16 mouse cellular contexts compared by ENCODE assay signal in genomic region chr7:68010168-68010567, GRCm38 (mm10). TPM values are rescaled to one million over a fixed set of nuclear protein-coding genes. Genes with fewer than 3 reads are reported as not detected.
DNase-seq lines count a peak whose midpoint lies in the region; ATAC-seq and TF ChIP-seq lines count a peak whose summit lies in the region.
"Had no signal": no experiment of that assay in that cellular context is flagged by ENCODE, and none has a peak within 500 bp of the region (broad histone marks: within the 10 kb centered on the region; RNA-seq: fewer than 3 reads in every experiment).

No protein-coding gene starts in this region.

- ATAC-seq in liver, embryonic 11.5 days (replicated peaks; ENCODE audit: low FRiP score) = no peak
- ATAC-seq in heart, embryonic 11.5 days (replicated peaks; ENCODE audit: insufficient number of reproducible peaks, low FRiP score, low TSS enrichment) = peak; percentile 56; the same call in 1 of the 2 replicates
- ATAC-seq in heart, postnatal 0 days (ENCODE audit: insufficient read depth, low read depth) = peak; percentile 92
- ATAC-seq in liver, embryonic 16.5 days (ENCODE audit: low read depth) = no peak
- no peak for ATAC-seq in forebrain, postnatal 0 days
- ATAC-seq: forebrain, embryonic 14.5 days; midbrain, embryonic 16.5 days had no signal

- no peaks in the 10 kb centered on the region for H3K9me3 ChIP-seq in liver, embryonic 11.5 days (ENCODE audit: control insufficient read depth, low read length)
- H3K9me3 ChIP-seq in heart, embryonic 11.5 days (replicated peaks; ENCODE audit: control insufficient read depth, low read length) = no peaks in the 10 kb centered on the region
- no peaks in the 10 kb centered on the region for H3K9me3 ChIP-seq in heart, postnatal 0 days (replicated peaks; ENCODE audit: control insufficient read depth, low read length)
- no peaks in the 10 kb centered on the region for H3K9me3 ChIP-seq in liver, embryonic 16.5 days (replicated peaks; ENCODE audit: control insufficient read depth, low read length)
- H3K9me3 ChIP-seq in forebrain, postnatal 0 days (ENCODE audit: low read length) = no peaks in the 10 kb centered on the region
- H3K9me3 ChIP-seq: lung, embryonic 15.5 days had no signal

- H3K4me2 ChIP-seq in liver, embryonic 11.5 days = peak overlapping the region; percentile 63; the same call in 1 of the 2 replicates
- peak overlapping the region; percentile 24 for H3K4me2 ChIP-seq in heart, embryonic 11.5 days
- no peak overlapping the region for H3K4me2 ChIP-seq in heart, postnatal 0 days (ENCODE audit: low read depth, low read length)
- H3K4me2 ChIP-seq in liver, embryonic 16.5 days (ENCODE audit: low read depth, low read length) = no peak overlapping the region
- no peak overlapping the region for H3K4me2 ChIP-seq in forebrain, postnatal 0 days (ENCODE audit: low read depth)
- H3K4me2 ChIP-seq: lung, embryonic 15.5 days had no signal

- no peak overlapping the region for H3K9ac ChIP-seq in liver, embryonic 11.5 days (ENCODE audit: low read depth, low read length)
- H3K9ac ChIP-seq in heart, embryonic 11.5 days (ENCODE audit: low read depth, low read length) = no peak overlapping the region
- H3K9ac ChIP-seq in heart, postnatal 0 days (replicated peaks; ENCODE audit: low read depth, low read length) = no peak overlapping the region
- H3K9ac ChIP-seq in liver, embryonic 16.5 days (ENCODE audit: low read depth, low read length) = no peak overlapping the region
- no peak overlapping the region for H3K9ac ChIP-seq in forebrain, postnatal 0 days
- H3K9ac ChIP-seq: lung, embryonic 15.5 days had no signal

- peaks cover 46% of the 10 kb centered on the region for H3K4me1 ChIP-seq in liver, embryonic 11.5 days (replicated peaks; ENCODE audit: control insufficient read depth, insufficient read depth, low read length)
- peaks cover 60% of the 10 kb centered on the region for H3K4me1 ChIP-seq in heart, embryonic 11.5 days (ENCODE audit: control insufficient read depth, insufficient read depth, low read length)
- peaks cover 61% of the 10 kb centered on the region for H3K4me1 ChIP-seq in heart, postnatal 0 days (ENCODE audit: control insufficient read depth, insufficient read depth)
- H3K4me1 ChIP-seq in liver, embryonic 16.5 days (ENCODE audit: control insufficient read depth, low read depth, low read length) = peaks cover 39% of the 10 kb centered on the region
- no peaks in the 10 kb centered on the region for H3K4me1 ChIP-seq in forebrain, postnatal 0 days (ENCODE audit: insufficient read depth)

- H3K36me3 ChIP-seq in liver, embryonic 11.5 days (ENCODE audit: control insufficient read depth, insufficient read depth, low read length) = peaks cover 4% of the 10 kb centered on the region; the same call in 1 of the 2 replicates
- peaks cover 4% of the 10 kb centered on the region; the same call in 1 of the 2 replicates for H3K36me3 ChIP-seq in heart, embryonic 11.5 days (ENCODE audit: control insufficient read depth, insufficient read depth, low read length)
- peaks cover 14% of the 10 kb centered on the region for H3K36me3 ChIP-seq in heart, postnatal 0 days (replicated peaks; ENCODE audit: control insufficient read depth, insufficient read depth, low read length)
- H3K36me3 ChIP-seq in liver, embryonic 16.5 days (ENCODE audit: control insufficient read depth, insufficient read depth) = no peaks in the 10 kb centered on the region
- 0 out of 2 replicates have a peak, but pooled peaks cover 10% of the 10 kb centered on the region for H3K36me3 ChIP-seq in forebrain, postnatal 0 days (ENCODE audit: insufficient read depth)

- no peak for TF ChIP-seq CTCF in heart, postnatal 0 days (IDR thresholded peaks at IDR 0.05; ENCODE audit: low read depth)
- TF ChIP-seq CTCF in forebrain, postnatal 0 days (IDR thresholded peaks at IDR 0.05; ENCODE audit: low read depth) = no peak

- H3K27me3 ChIP-seq in liver, embryonic 11.5 days (replicated peaks; ENCODE audit: control insufficient read depth, insufficient read depth, low read length) = no peaks in the 10 kb centered on the region
- no peaks in the 10 kb centered on the region for H3K27me3 ChIP-seq in heart, embryonic 11.5 days (ENCODE audit: control insufficient read depth, insufficient read depth, low read length)
- H3K27me3 ChIP-seq in heart, postnatal 0 days (ENCODE audit: control insufficient read depth, insufficient read depth, low read length) = no peaks in the 10 kb centered on the region
- no peaks in the 10 kb centered on the region for H3K27me3 ChIP-seq in liver, embryonic 16.5 days (ENCODE audit: control insufficient read depth, insufficient read depth, low read depth, low read length)
- no peaks in the 10 kb centered on the region for H3K27me3 ChIP-seq in forebrain, postnatal 0 days (ENCODE audit: insufficient read depth, low read length)
- H3K27me3 ChIP-seq: lung, embryonic 15.5 days had no signal

- peak; percentile 93 for TF ChIP-seq EP300 in heart, postnatal 0 days (IDR thresholded peaks at IDR 0.05; ENCODE audit: low read depth)

- 72% methylated on average over 7 of the region's 7 CpGs for WGBS in liver, embryonic 11.5 days
- 46% methylated on average over 7 of the region's 7 CpGs for WGBS in heart, embryonic 11.5 days (ENCODE audit: insufficient replicate concordance)
- 33% methylated on average over 7 of the region's 7 CpGs for WGBS in heart, postnatal 0 days
- 71% methylated on average over 7 of the region's 7 CpGs for whole genome bisulfite sequencing in liver, embryonic 16.5 days (ENCODE audit: insufficient replicate concordance)
- WGBS in forebrain, postnatal 0 days = 74% methylated on average over 7 of the region's 7 CpGs

- peak overlapping the region; percentile 92 for H3K27ac ChIP-seq in liver, embryonic 11.5 days (ENCODE audit: low read depth, low read length)
- peak overlapping the region; percentile 92 for H3K27ac ChIP-seq in heart, embryonic 11.5 days (ENCODE audit: low read depth, low read length)
- peak overlapping the region; percentile 95 for H3K27ac ChIP-seq in heart, postnatal 0 days (ENCODE audit: low read depth)
- H3K27ac ChIP-seq in liver, embryonic 16.5 days (ENCODE audit: low read length) = peak overlapping the region; percentile 68
- no peak overlapping the region for H3K27ac ChIP-seq in forebrain, postnatal 0 days (ENCODE audit: low read depth, low read length)
- H3K27ac ChIP-seq: lung, embryonic 15.5 days had no signal

- no peak overlapping the region for H3K4me3 ChIP-seq in liver, embryonic 11.5 days (ENCODE audit: low read depth, low read length)
- no peak overlapping the region for H3K4me3 ChIP-seq in heart, embryonic 11.5 days (ENCODE audit: low read depth, low read length)
- no peak overlapping the region for H3K4me3 ChIP-seq in heart, postnatal 0 days (ENCODE audit: low read depth, low read length)
- H3K4me3 ChIP-seq in liver, embryonic 16.5 days (ENCODE audit: low read depth, low read length) = no peak overlapping the region
- H3K4me3 ChIP-seq in forebrain, postnatal 0 days (ENCODE audit: low read depth, low read length) = no peak overlapping the region
- H3K4me3 ChIP-seq: lung, embryonic 15.5 days had no signal

- no peak for DNase-seq in liver, embryonic 11.5 days (ENCODE audit: low spot score)
- DNase-seq in liver = no peak
- DNase-seq in heart, postnatal 0 days (ENCODE audit: low spot score) = peak; percentile 86
- no peak for DNase-seq in spleen, postnatal 10 days (ENCODE audit: low spot score in 2 of 2)
- no peak for DNase-seq in adrenal gland, postnatal 10 days
- no peak for DNase-seq in forebrain, postnatal 0 days
- DNase-seq: kidney, adult 8-10 months; kidney, postnatal 4 days; left cerebral cortex, postnatal 4 days; right cerebral cortex, adult 18-20 months; thymus, adult 18-20 months had no signal

RNA-seq across cellular contexts. Expression of gene Igf1r, which starts 57.5 kb away (rescaled TPM):
- polyA plus RNA-seq in liver, embryonic 11.5 days (2014; fragmentation: Nextera tagmentation; extraction: Ambion mirVana) = 9.2 and 10.2 TPM in 2 replicates
- 16.1 and 19.3 TPM in 2 replicates for polyA plus RNA-seq in heart, embryonic 11.5 days (2014; fragmentation: Nextera tagmentation; extraction: Ambion mirVana)
- total RNA-seq in heart, postnatal 0 days (2014; rRNA removed; ENCODE audit: low replicate concordance) = 41.3 and 41.8 TPM in 2 replicates
- polyA plus RNA-seq in heart, postnatal 0 days (2015; fragmentation: Nextera tagmentation; extraction: Ambion mirVana) = 8.8 and 9.9 TPM in 2 replicates
- polyA plus RNA-seq in liver, embryonic 16.5 days (2015; fragmentation: Nextera tagmentation; extraction: Ambion mirVana) = 3.2 and 3.7 TPM in 2 replicates
- 10 to 100 TPM; 49.2 to 53.4 TPM for total RNA-seq in adrenal gland, postnatal 10 days (2021)
- 31.6 and 37.8 TPM in 2 replicates for total RNA-seq in forebrain, postnatal 0 days (2014; rRNA removed)
- 8.1 and 12.8 TPM in 2 replicates for polyA plus RNA-seq in forebrain, postnatal 0 days (2015; fragmentation: Nextera tagmentation; extraction: Ambion mirVana)

Comparison
In these comparisons a context has a peak if more than half of its experiments do, and no peak if none do; other contexts are left out.
1. H3K4me2 ChIP-seq: peak in liver, embryonic 11.5 days (single experiment) and heart, embryonic 11.5 days (single experiment); none in heart, postnatal 0 days (single experiment), liver, embryonic 16.5 days (single experiment) and forebrain, postnatal 0 days (single experiment).
2. ATAC-seq: peak in heart, embryonic 11.5 days (single experiment) and heart, postnatal 0 days (single experiment); none in liver, embryonic 11.5 days (single experiment), liver, embryonic 16.5 days (single experiment) and forebrain, postnatal 0 days (single experiment).